Comparison of ENCODE assay signal across 12 mouse cellular contexts in genomic region chr9:65016241-65016977, GRCm38 (mm10). TPM values are rescaled to one million over a fixed set of nuclear protein-coding genes. Genes with fewer than 3 reads are reported as not detected.
DNase-seq lines count a peak whose midpoint lies in the region; ATAC-seq lines count a peak whose summit lies in the region.
"Had no signal": no experiment of that assay in that cellular context is flagged by ENCODE, and none has a peak within 500 bp of the region (broad histone marks: within the 10 kb centered on the region; RNA-seq: fewer than 3 reads in every experiment).

No protein-coding gene starts in this region.

- no peak overlapping the region for H3K9ac ChIP-seq in liver, embryonic 15.5 days
- H3K9ac ChIP-seq in hindbrain, embryonic 16.5 days (ENCODE audit: low read depth, low read length) = no peak overlapping the region
- no peak overlapping the region for H3K9ac ChIP-seq in neural tube, embryonic 14.5 days (replicated peaks; ENCODE audit: low read depth, low read length)

- 0 out of 2 replicates have a peak overlapping the region, but pooled peaks have one; percentile 22 for H3K27ac ChIP-seq in liver, embryonic 15.5 days (replicated peaks)
- H3K27ac ChIP-seq in hindbrain, embryonic 16.5 days (ENCODE audit: low read depth, low read length) = peak overlapping the region; percentile 69
- H3K27ac ChIP-seq in neural tube, embryonic 14.5 days (ENCODE audit: low read depth, low read length) = 0 out of 2 replicates have a peak overlapping the region, but pooled peaks have one; percentile 49

- no peak overlapping the region; the same call in 1 of the 2 replicates for H3K4me2 ChIP-seq in liver, embryonic 15.5 days
- H3K4me2 ChIP-seq in hindbrain, embryonic 16.5 days (ENCODE audit: low read length) = 0 out of 2 replicates have a peak overlapping the region, but pooled peaks have one; percentile 14
- H3K4me2 ChIP-seq in neural tube, embryonic 14.5 days (ENCODE audit: low read depth, low read length) = no peak overlapping the region

- 78% methylated on average over 4 of the region's 4 CpGs for WGBS in liver, embryonic 15.5 days (ENCODE audit: insufficient replicate concordance)
- 58% methylated on average over 4 of the region's 4 CpGs for WGBS in hindbrain, embryonic 16.5 days
- 66% methylated on average over 4 of the region's 4 CpGs for WGBS in neural tube, embryonic 14.5 days

- H3K36me3 ChIP-seq in liver, embryonic 15.5 days (replicated peaks) = no peaks in the 10 kb centered on the region
- H3K36me3 ChIP-seq in hindbrain, embryonic 16.5 days (ENCODE audit: control insufficient read depth, insufficient read depth, low read length) = no peaks in the 10 kb centered on the region
- H3K36me3 ChIP-seq in neural tube, embryonic 14.5 days (ENCODE audit: control insufficient read depth, insufficient read depth, low read length) = no peaks in the 10 kb centered on the region

- H3K4me1 ChIP-seq in liver, embryonic 15.5 days (replicated peaks) = peaks cover 59% of the 10 kb centered on the region
- peaks cover 37% of the 10 kb centered on the region for H3K4me1 ChIP-seq in hindbrain, embryonic 16.5 days (ENCODE audit: control insufficient read depth, insufficient read depth, low read depth, low read length)
- H3K4me1 ChIP-seq in neural tube, embryonic 14.5 days (ENCODE audit: control insufficient read depth, insufficient read depth, low read length) = peaks cover 33% of the 10 kb centered on the region

- no peaks in the 10 kb centered on the region for H3K9me3 ChIP-seq in liver, embryonic 15.5 days (replicated peaks)
- H3K9me3 ChIP-seq in hindbrain, embryonic 16.5 days (ENCODE audit: control insufficient read depth, low read length) = no peaks in the 10 kb centered on the region
- H3K9me3 ChIP-seq in neural tube, embryonic 14.5 days (ENCODE audit: control insufficient read depth, low read length) = no peaks in the 10 kb centered on the region
- H3K9me3 ChIP-seq: G1E had no signal

- no peaks in the 10 kb centered on the region for H3K27me3 ChIP-seq in liver, embryonic 15.5 days
- no peaks in the 10 kb centered on the region for H3K27me3 ChIP-seq in hindbrain, embryonic 16.5 days (replicated peaks; ENCODE audit: control insufficient read depth, insufficient read depth, low read length)
- H3K27me3 ChIP-seq in neural tube, embryonic 14.5 days (ENCODE audit: control insufficient read depth, insufficient read depth, low read length) = no peaks in the 10 kb centered on the region

- ATAC-seq in liver, embryonic 15.5 days (ENCODE audit: insufficient read depth) = no peak
- ATAC-seq in hindbrain, embryonic 16.5 days = peak; percentile 65; the same call in 1 of the 2 replicates
- ATAC-seq in neural tube, embryonic 14.5 days (ENCODE audit: low read depth) = no peak

- H3K4me3 ChIP-seq in liver, embryonic 15.5 days (replicated peaks) = no peak overlapping the region
- no peak overlapping the region for H3K4me3 ChIP-seq in hindbrain, embryonic 16.5 days (ENCODE audit: low read length)
- no peak overlapping the region for H3K4me3 ChIP-seq in neural tube, embryonic 14.5 days (ENCODE audit: low read depth, low read length)

- peak; percentile 45 for DNase-seq in adrenal gland, adult 8-10 months
- DNase-seq in adrenal gland, postnatal 10 days = no peak
- DNase-seq in liver = no peak
- no peak for DNase-seq in lung, postnatal 4 days
- no peak for DNase-seq in kidney, adult 9 months
- DNase-seq: cerebellum, postnatal 14 days; gastrocnemius, postnatal 14 days; lung, postnatal 14 days had no signal

RNA-seq across cellular contexts. Expression of gene Hacd3, which starts 5.1 kb away (rescaled TPM):
- 100 to 1,000 TPM; 321 to 416 (median 344) TPM for total RNA-seq in adrenal gland, adult 8-10 months (2022)
- 100 to 1,000 TPM; 151 to 154 TPM for total RNA-seq in adrenal gland, postnatal 10 days (2021)
- 51.2 and 56.1 TPM in 2 replicates for polyA plus RNA-seq in liver, embryonic 15.5 days (2015; fragmentation: Nextera tagmentation; extraction: Ambion mirVana)
- 247 and 254 TPM in 2 replicates for polyA plus RNA-seq in hindbrain, embryonic 16.5 days (2015; fragmentation: Nextera tagmentation; extraction: Ambion mirVana)
- 223 and 225 TPM in 2 replicates for polyA plus RNA-seq in neural tube, embryonic 14.5 days (2014; fragmentation: Nextera tagmentation; extraction: Ambion mirVana)

RNA-seq across cellular contexts. Expression of gene Dpp8, which starts 15.8 kb away (rescaled TPM):
- total RNA-seq in adrenal gland, adult 8-10 months (2022) = 100 to 1,000 TPM in 3 of 4 experiments, 10 to 100 TPM in 1; 90.7 to 123 (median 113) TPM
- total RNA-seq in adrenal gland, postnatal 10 days (2021) = 10 to 100 TPM; 74.0 to 86.7 TPM
- polyA plus RNA-seq in liver, embryonic 15.5 days (2015; fragmentation: Nextera tagmentation; extraction: Ambion mirVana) = 17.7 and 19.2 TPM in 2 replicates
- 33.1 and 37.7 TPM in 2 replicates for polyA plus RNA-seq in hindbrain, embryonic 16.5 days (2015; fragmentation: Nextera tagmentation; extraction: Ambion mirVana)
- polyA plus RNA-seq in neural tube, embryonic 14.5 days (2014; fragmentation: Nextera tagmentation; extraction: Ambion mirVana) = 32.3 and 39.9 TPM in 2 replicates

RNA-seq across cellular contexts. Expression of gene Ints14, which starts 55.7 kb away (rescaled TPM):
- total RNA-seq in adrenal gland, adult 8-10 months (2022) = 10 to 100 TPM; 27.2 to 31.9 (median 28.8) TPM
- total RNA-seq in adrenal gland, postnatal 10 days (2021) = 10 to 100 TPM; 27.5 to 31.5 TPM
- polyA plus RNA-seq in liver, embryonic 15.5 days (2015; fragmentation: Nextera tagmentation; extraction: Ambion mirVana) = 20.8 and 21.0 TPM in 2 replicates
- 32.1 and 37.1 TPM in 2 replicates for polyA plus RNA-seq in hindbrain, embryonic 16.5 days (2015; fragmentation: Nextera tagmentation; extraction: Ambion mirVana)
- 37.3 and 43.4 TPM in 2 replicates for polyA plus RNA-seq in neural tube, embryonic 14.5 days (2014; fragmentation: Nextera tagmentation; extraction: Ambion mirVana)
